Mouse (Mus musculus) neutrophil, adult 5-6 weeks (primary cell): ENCODE results near the gene Pkn1. TPM values are rescaled to one million over a fixed set of nuclear protein-coding genes. Genes with fewer than 3 reads are reported as not detected.

Experiments used
- ATAC-seq: fragments of 151-379, 151-347 bp; 2 replicates; pipeline ENCODE4 v1.8.0; 2017; ENCODE audit warnings: mild to moderate bottlenecking, moderate TSS enrichment; ENCODE audit not compliant: insufficient number of reproducible peaks, poor library complexity, low FRiP score, severe bottlenecking; ENCODE audit errors: extremely low read depth
- total RNA-seq: library from RNA; stranded (forward); fragments of 200-1000 nt; gene quantifications from 2 replicates; pipeline ENCODE4 v1.2.3, GENCODE M21; 2017

Pkn1 gene
- total RNA-seq, 1 experiment from 2014 or later = 387 TPM

GRCm38 (mm10) chr8:83662421-83662826 lies 36.6 kb downstream of the Pkn1 start:
- peak; percentile 80 for ATAC-seq

- ATAC-seq = no peak
Observed at GRCm38 (mm10) chr8:83660995-83661680, 37.8 kb downstream of the Pkn1 start.

GRCm38 (mm10) chr8:83660545-83660944 lies 38.4 kb downstream of the Pkn1 start:
- ATAC-seq = no peak

GRCm38 (mm10) chr8:83656484-83657246 lies 42.3 kb downstream of the Pkn1 start:
- ATAC-seq = no peak

- no peak for ATAC-seq
Observed at GRCm38 (mm10) chr8:83656043-83656442, 42.9 kb downstream of the Pkn1 start.

- no peak for ATAC-seq
Observed at GRCm38 (mm10) chr8:83654725-83655124, 44.3 kb downstream of the Pkn1 start.

GRCm38 (mm10) chr8:83653662-83654017 lies 45.3 kb downstream of the Pkn1 start:
- ATAC-seq = no peak

- ATAC-seq = no peak
Observed at GRCm38 (mm10) chr8:83652744-83653661, 46.0 kb downstream of the Pkn1 start.

GRCm38 (mm10) chr8:83652030-83652743 lies 46.8 kb downstream of the Pkn1 start, which contains the start of gene Gipc1:
Gene Gipc1, plus strand, starts transcription at chr8:83652677.
- peak; percentile 96 for ATAC-seq

GRCm38 (mm10) chr8:83649699-83650098 lies 49.3 kb downstream of the Pkn1 start:
- no peak for ATAC-seq

- ATAC-seq = no peak
Observed at GRCm38 (mm10) chr8:83648031-83648430, 50.9 kb downstream of the Pkn1 start.

- ATAC-seq = no peak
Observed at GRCm38 (mm10) chr8:83647511-83647910, 51.5 kb downstream of the Pkn1 start.

GRCm38 (mm10) chr8:83639649-83640048 lies 59.3 kb downstream of the Pkn1 start:
- no peak for ATAC-seq

GRCm38 (mm10) chr8:83638856-83639255 lies 60.1 kb downstream of the Pkn1 start:
- no peak for ATAC-seq

- no peak for ATAC-seq
Observed at GRCm38 (mm10) chr8:83632083-83632707, 66.8 kb downstream of the Pkn1 start.

- ATAC-seq = no peak
Observed at GRCm38 (mm10) chr8:83625676-83626299, 73.2 kb downstream of the Pkn1 start.

- no peak for ATAC-seq
Observed at GRCm38 (mm10) chr8:83624739-83625138, 74.2 kb downstream of the Pkn1 start.

GRCm38 (mm10) chr8:83623549-83623948 lies 75.4 kb downstream of the Pkn1 start:
- ATAC-seq = no peak
